Mouse (Mus musculus): ENCODE measurements at regions not wholly inside any gene's neighbourhood (a gene's known extent, or its start where the extent isn't known, plus 50 kb on each side); places are given as distances from the start of the nearest gene placed in this dataset.

DNA sequence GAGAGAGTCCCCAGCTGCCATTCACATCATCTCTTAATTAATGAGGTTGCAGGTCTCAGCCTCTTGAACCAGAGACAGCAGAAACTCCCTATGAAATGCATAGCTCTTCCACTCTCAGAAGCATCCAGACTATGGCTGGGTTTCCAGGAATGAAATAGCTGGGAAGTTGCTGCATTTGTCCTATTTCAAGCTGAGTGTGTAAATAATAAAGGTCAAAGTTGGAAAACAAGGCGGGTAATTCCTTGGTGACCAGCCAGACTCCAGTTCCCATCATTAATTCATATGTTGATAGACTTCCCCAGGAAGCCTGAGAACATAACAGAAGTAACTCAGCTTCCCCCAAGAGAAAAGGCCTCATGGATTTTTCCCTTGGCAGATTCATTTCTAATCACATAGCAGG is 382.3 kb upstream of the Npvf start:
- WGBS = 29% methylated on average over 1 of the region's 1 CpGs
- H3K4me2 ChIP-seq (ENCODE audit: low read length) = no peak overlapping the region
- H3K27me3 ChIP-seq (ENCODE audit: insufficient read depth, low read length) = no peaks in the 10 kb centered on the region
- H3K9ac ChIP-seq (ENCODE audit: low read depth, low read length) = no peak overlapping the region
- no peaks in the 10 kb centered on the region for H3K9me3 ChIP-seq (replicated peaks; ENCODE audit: low read length)
- 0 out of 2 replicates have a peak, but pooled peaks cover 5% of the 10 kb centered on the region for H3K4me1 ChIP-seq (replicated peaks; ENCODE audit: insufficient read depth, low read length)
- no peaks in the 10 kb centered on the region for H3K36me3 ChIP-seq (ENCODE audit: insufficient read depth, low read length)
- no peak overlapping the region for H3K4me3 ChIP-seq (replicated peaks; ENCODE audit: low read depth, low read length)
- peak overlapping the region; percentile 66; the same call in 1 of the 2 replicates for H3K27ac ChIP-seq
- no peak for ATAC-seq (replicated peaks; ENCODE audit: low FRiP score, low read depth)
- no peak for TF ChIP-seq CTCF (IDR thresholded peaks at IDR 0.05; ENCODE audit: low read depth)
- DNase-seq (ENCODE audit: low spot score) = peak; percentile 91

DNA sequence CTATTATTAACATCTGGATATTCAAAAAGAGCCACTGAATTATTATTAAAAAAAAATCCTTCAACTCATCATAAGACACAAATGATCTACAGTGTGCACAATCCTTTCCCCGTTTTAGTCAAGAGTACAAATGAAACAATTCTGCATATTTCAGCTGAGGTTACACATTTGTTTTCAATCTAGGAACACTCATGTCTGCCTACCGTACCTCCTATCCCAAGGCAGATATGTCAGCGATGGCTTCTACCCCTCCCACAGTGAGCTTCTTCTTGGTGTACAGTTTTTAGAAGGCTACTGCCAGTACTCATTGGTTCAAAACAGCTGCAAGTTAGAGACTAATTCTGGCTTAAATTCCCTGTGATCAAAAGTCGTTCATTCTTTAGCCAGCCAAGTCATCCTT is 382.7 kb upstream of the Npvf start:
- no peak for TF ChIP-seq CTCF (IDR thresholded peaks at IDR 0.05; ENCODE audit: low read depth)
- Histone ChIP-seq H3K9me3 (replicated peaks; ENCODE audit: low read length) (no peaks in the 10 kb centered on the region), H3K36me3 (ENCODE audit: insufficient read depth, low read length) (no peaks in the 10 kb centered on the region), H3K4me2 (ENCODE audit: low read length) (no peak overlapping the region), H3K27ac (peak overlapping the region; percentile 66), H3K4me3 (replicated peaks; ENCODE audit: low read depth, low read length) (no peak overlapping the region), H3K4me1 (replicated peaks; ENCODE audit: insufficient read depth, low read length) (0 out of 2 replicates have a peak, but pooled peaks cover 5% of the 10 kb centered on the region), H3K27me3 (ENCODE audit: insufficient read depth, low read length) (no peaks in the 10 kb centered on the region), H3K9ac (ENCODE audit: low read depth, low read length) (no peak overlapping the region)
- ATAC-seq (replicated peaks; ENCODE audit: low FRiP score, low read depth) (no peak), DNase-seq (ENCODE audit: low spot score) (no peak)
- WGBS = 46% methylated on average over 4 of the region's 4 CpGs

DNA sequence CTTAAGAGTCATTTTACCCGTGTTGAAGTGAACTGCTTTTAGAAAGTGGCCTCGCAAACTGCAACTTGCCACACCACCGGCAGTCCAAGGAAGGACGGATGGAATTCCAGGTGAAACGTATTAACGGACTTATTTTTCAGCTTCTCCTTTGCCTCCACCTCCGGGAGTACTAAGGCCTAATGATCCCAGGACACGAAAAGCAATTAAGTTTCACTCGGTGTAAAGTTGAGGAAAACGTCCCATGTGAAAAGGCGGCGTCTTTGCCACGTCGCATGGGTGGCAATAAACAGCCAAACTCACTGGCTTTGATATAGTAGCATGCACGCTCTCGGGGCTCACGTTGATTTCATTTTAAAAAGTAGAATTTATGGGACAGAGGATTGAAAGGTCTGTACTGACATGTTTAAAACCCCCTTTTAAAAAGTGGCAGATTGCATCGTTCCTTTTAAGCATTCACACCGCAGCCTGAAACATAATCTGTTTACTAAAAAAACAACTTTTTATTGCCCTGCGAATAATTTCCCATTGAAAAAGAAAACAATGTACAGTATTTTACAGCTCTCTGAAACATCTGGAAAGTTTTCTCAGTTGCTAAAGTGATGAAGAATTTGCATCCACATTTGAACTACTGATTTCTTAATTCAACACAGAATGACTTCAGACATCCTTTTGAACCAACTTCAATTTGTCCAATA is 385.4 kb upstream of the Npvf start:
- H3K9me3 ChIP-seq (replicated peaks; ENCODE audit: low read length) = no peaks in the 10 kb centered on the region
- H3K36me3 ChIP-seq (ENCODE audit: insufficient read depth, low read length) = no peaks in the 10 kb centered on the region
- H3K4me1 ChIP-seq (replicated peaks; ENCODE audit: insufficient read depth, low read length) = 0 out of 2 replicates have a peak, but pooled peaks cover 5% of the 10 kb centered on the region
- ATAC-seq (replicated peaks; ENCODE audit: low FRiP score, low read depth) (no peak), DNase-seq (ENCODE audit: low spot score) (peak; percentile 91)
- H3K4me2 ChIP-seq (ENCODE audit: low read length) = peak overlapping the region; percentile 34
- no peaks in the 10 kb centered on the region for H3K27me3 ChIP-seq (ENCODE audit: insufficient read depth, low read length)
- WGBS = 17% methylated on average over 20 of the region's 20 CpGs
- no peak overlapping the region for H3K4me3 ChIP-seq (replicated peaks; ENCODE audit: low read depth, low read length)
- H3K9ac ChIP-seq (ENCODE audit: low read depth, low read length) = no peak overlapping the region
- no peak for TF ChIP-seq CTCF (IDR thresholded peaks at IDR 0.05; ENCODE audit: low read depth)
- H3K27ac ChIP-seq = no peak overlapping the region

GRCm38 (mm10) chr6:51043970-51044369 is 388.5 kb upstream of the Nfe2l3 start:
- DNase-seq (ENCODE audit: low spot score) (no peak), ATAC-seq (replicated peaks; ENCODE audit: low FRiP score, low read depth) (no peak)
- no peak overlapping the region for H3K4me2 ChIP-seq (ENCODE audit: low read length)
- H3K4me3 ChIP-seq (replicated peaks; ENCODE audit: low read depth, low read length) = no peak overlapping the region
- H3K9ac ChIP-seq (ENCODE audit: low read depth, low read length) = no peak overlapping the region
- no peak for TF ChIP-seq CTCF (IDR thresholded peaks at IDR 0.05; ENCODE audit: low read depth)
- WGBS = 80% methylated on average over 7 of the region's 7 CpGs
- no peaks in the 10 kb centered on the region for H3K9me3 ChIP-seq (replicated peaks; ENCODE audit: low read length)
- H3K27me3 ChIP-seq (ENCODE audit: insufficient read depth, low read length) = no peaks in the 10 kb centered on the region
- no peaks in the 10 kb centered on the region for H3K4me1 ChIP-seq (replicated peaks; ENCODE audit: insufficient read depth, low read length)
- H3K36me3 ChIP-seq (ENCODE audit: insufficient read depth, low read length) = no peaks in the 10 kb centered on the region
- H3K27ac ChIP-seq = no peak overlapping the region

DNA sequence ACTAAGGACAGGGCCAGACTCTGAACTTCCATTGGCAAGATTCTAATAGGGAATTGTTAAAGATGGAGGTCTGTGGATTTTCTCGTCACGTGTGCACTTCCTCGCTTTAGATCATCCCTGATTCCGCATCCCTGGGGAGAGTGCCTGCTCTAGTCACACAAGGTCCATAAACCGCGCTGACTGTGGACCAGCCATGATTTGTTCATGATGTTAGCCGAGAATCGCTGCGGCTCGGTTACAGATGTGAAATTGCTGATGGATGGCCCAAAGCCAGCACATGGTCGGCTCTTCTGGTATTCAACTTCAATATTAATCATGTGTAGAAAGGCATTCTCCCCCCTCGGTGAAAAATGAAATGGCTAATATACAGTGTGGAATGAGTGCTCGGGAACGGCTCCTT is 387.6 kb upstream of the Nfe2l3 start:
- H3K4me1 ChIP-seq (replicated peaks; ENCODE audit: insufficient read depth, low read length) = no peaks in the 10 kb centered on the region
- no peak for TF ChIP-seq CTCF (IDR thresholded peaks at IDR 0.05; ENCODE audit: low read depth)
- no peaks in the 10 kb centered on the region for H3K9me3 ChIP-seq (replicated peaks; ENCODE audit: low read length)
- peak; percentile 75 for DNase-seq (ENCODE audit: low spot score)
- WGBS = 64% methylated on average over 14 of the region's 14 CpGs
- no peak for ATAC-seq (replicated peaks; ENCODE audit: low FRiP score, low read depth)
- H3K9ac ChIP-seq (ENCODE audit: low read depth, low read length) = no peak overlapping the region
- no peaks in the 10 kb centered on the region for H3K27me3 ChIP-seq (ENCODE audit: insufficient read depth, low read length)
- H3K27ac ChIP-seq = no peak overlapping the region
- H3K36me3 ChIP-seq (ENCODE audit: insufficient read depth, low read length) = no peaks in the 10 kb centered on the region
- no peak overlapping the region for H3K4me3 ChIP-seq (replicated peaks; ENCODE audit: low read depth, low read length)
- H3K4me2 ChIP-seq (ENCODE audit: low read length) = no peak overlapping the region

GRCm38 (mm10) chr6:51052451-51052921 is 380.0 kb upstream of the Nfe2l3 start:
- TF ChIP-seq CTCF (IDR thresholded peaks at IDR 0.05; ENCODE audit: low read depth) = no peak
- Histone ChIP-seq H3K27ac (no peak overlapping the region), H3K4me3 (replicated peaks; ENCODE audit: low read depth, low read length) (no peak overlapping the region), H3K27me3 (ENCODE audit: insufficient read depth, low read length) (no peaks in the 10 kb centered on the region), H3K9me3 (replicated peaks; ENCODE audit: low read length) (no peaks in the 10 kb centered on the region), H3K4me1 (replicated peaks; ENCODE audit: insufficient read depth, low read length) (no peaks in the 10 kb centered on the region), H3K4me2 (ENCODE audit: low read length) (no peak overlapping the region), H3K36me3 (ENCODE audit: insufficient read depth, low read length) (no peaks in the 10 kb centered on the region), H3K9ac (ENCODE audit: low read depth, low read length) (no peak overlapping the region)
- DNase-seq (ENCODE audit: low spot score) (peak; percentile 60), ATAC-seq (replicated peaks; ENCODE audit: low FRiP score, low read depth) (no peak)
- 43% methylated on average over 5 of the region's 5 CpGs for WGBS
